Mouse (Mus musculus): Measurements from ENCODE around the gene Rnf223.
"Not testable (repeated sequence)": the region's sequence is repeated elsewhere in the genome, so short reads cannot be mapped to it uniquely, and the experiment has no call there.

The Rnf223 gene

GRCm38 (mm10) chr4:156130940-156131339 is 627 bp downstream of the Rnf223 start:
- no peak for DNase-seq (ENCODE audit: low spot score in 2 of 2)

DNA sequence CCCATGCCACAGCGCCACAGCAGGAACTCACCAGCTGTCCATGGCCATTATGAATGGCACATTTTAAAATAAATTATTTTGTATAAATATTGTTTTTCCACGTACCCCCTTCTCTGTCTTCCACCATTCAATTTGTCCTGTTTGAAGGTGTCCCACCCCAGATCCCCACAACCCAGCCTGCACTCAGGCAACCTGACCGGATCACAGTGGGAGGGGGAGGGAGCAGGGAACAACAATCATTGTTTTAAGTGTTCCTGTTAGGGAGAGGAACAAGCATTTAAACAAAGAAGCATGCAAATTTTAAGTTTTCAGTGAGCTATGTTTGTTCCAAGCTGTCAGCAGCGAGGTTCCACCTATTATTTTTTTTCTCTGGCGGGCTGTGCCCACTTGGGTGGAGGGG is 3.0 kb downstream of the Rnf223 start:
- DNase-seq (ENCODE audit: low spot score in 2 of 2): no peak

- DNase-seq (ENCODE audit: low spot score in 2 of 2): no peak
Observed at GRCm38 (mm10) chr4:156133943-156134605, 3.8 kb downstream of the Rnf223 start.

DNA sequence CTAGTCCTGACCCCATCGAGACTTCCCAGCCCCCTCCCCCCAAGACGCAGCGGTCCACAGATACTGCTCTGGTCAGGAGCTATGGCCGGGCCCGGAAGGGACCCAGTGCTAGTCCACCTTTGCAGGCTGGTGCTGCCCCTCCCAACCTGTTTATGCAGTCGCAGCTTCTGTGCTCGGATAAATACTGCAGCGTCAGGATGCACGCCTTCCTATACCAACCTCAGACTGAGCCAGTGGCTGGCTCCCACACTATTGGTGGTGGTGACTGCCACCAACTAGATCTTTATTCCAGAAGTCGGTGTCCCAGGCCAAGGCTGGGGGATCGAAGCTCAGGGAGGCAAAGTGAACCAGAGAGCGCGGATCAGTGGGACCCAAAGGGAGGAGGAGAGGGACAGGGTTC is 4.8 kb downstream of the Rnf223 start:
- no peak for DNase-seq (ENCODE audit: low spot score in 2 of 2)

GRCm38 (mm10) chr4:156135801-156136200 is 5.5 kb downstream of the Rnf223 start:
- no peak for DNase-seq (ENCODE audit: low spot score in 2 of 2)

DNA sequence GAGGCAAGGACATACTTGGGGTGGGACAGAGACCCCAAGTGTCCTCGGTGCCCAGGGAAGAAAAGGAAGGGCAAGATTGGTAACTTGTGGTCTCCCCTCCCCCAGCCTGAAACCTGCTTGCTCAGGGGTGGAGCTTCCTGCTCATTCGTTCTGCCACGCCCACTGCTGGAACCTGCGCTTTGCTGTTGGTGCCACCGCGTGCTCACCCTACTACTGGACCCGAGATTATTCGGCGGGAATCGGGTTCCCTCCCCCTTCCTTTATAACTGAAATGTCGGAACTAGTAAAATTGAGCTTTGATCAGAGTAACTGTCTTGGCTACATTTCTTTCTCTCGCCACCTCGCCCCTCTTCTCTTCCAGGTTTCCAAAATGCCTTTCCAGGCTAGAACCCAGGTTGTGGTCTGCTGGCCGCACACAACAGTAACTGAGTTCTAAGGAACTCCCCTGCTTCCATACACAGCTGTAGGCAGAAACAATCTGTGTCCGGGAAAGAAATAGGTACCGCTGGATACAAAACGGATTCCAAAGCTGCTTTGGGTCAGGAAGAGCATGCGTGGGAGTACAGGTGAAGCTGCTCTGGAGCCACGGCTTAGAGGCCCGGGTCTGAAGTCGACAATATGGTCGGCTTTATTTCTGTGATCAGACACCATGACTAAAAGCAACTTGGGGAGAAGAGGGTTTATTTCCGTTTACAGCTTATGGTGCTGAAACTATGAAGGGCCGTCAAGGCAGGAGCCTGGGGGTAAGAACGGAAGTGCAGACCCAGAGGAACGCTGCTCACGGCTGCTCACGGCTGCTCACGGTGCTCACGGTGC is 6.2 kb downstream of the Rnf223 start:
- no peak for DNase-seq (ENCODE audit: low spot score in 2 of 2)

- not testable (repeated sequence) for DNase-seq (ENCODE audit: low spot score in 2 of 2)
Observed at GRCm38 (mm10) chr4:156150887-156151286, 20.6 kb downstream of the Rnf223 start.

DNA sequence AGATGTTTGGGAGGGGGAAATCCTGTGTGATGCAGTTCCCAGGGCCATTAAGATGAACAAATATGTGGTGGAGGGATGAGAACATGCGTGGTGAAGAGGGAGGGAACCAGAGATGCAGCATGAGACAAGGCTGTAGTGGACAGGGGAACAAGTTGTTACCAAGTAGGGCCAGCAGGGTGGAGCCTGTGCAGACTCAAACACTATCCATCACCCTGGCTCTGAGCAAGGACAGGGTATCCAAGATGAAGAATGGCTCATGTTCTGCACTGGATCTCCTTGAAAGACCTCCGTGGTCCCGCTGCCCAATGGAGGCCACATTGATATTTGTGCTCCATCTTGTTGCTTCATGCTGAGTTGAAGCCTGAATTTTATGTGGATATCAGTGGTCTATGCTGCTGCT is 24.5 kb downstream of the Rnf223 start:
- no peak for DNase-seq (ENCODE audit: low spot score in 2 of 2)

DNA sequence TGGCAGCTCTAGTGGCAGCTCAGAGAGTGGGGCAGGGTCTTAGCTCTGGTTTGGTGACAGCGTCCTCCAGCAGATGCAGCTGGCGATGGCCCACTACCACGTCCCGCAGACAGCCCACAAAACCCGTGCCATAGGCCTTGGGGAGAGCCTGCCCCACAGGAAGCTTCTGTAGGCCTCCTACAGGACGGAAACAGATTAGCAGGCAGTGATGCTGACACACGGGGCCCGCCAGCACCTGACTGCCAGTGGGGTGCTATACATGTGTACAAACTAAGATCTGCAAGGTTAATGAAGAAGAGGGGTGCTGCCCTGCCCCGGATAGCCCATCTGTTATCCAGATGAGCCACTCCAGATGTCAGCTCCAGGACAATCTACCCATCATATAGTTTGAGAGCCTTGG is 36.2 kb downstream of the Rnf223 start:
- DNase-seq (ENCODE audit: low spot score in 2 of 2): peak in 1 of 2 experiments; percentile 3

GRCm38 (mm10) chr4:156168611-156169010 is 38.3 kb downstream of the Rnf223 start:
- peak in 1 of 2 experiments; percentile 2 for DNase-seq (ENCODE audit: low spot score in 2 of 2)

- DNase-seq (ENCODE audit: low spot score in 2 of 2): peak in 1 of 2 experiments; percentile 2
Observed at GRCm38 (mm10) chr4:156169129-156169528, 38.8 kb downstream of the Rnf223 start.

GRCm38 (mm10) chr4:156171828-156172227 is 41.5 kb downstream of the Rnf223 start:
- DNase-seq (ENCODE audit: low spot score in 2 of 2): no peak

DNA sequence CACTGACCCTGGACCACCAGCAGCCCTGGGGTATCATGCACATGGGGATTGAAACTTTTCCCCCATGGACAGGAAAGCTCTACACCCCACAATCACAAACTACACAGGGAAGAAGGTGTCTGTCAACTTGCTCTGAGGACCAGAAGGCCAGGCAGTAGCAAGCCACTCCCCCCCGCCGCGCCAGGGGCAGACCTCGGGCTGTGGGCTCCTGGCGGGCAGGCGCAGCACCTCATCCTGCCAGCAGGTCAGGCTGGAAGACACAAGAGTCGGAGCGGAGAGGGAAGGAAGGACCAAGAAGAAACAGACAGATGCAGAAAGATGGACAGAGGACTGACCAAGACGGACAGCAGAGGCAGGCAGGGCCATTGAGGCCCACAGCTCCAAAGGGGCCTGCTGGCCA is 47.3 kb downstream of the Rnf223 start:
- no peak for DNase-seq (ENCODE audit: low spot score in 2 of 2)
